Mouse (Mus musculus) liver, adult 2 months (tissue): ENCODE results near the gene Hps6. TPM values are rescaled to one million over a fixed set of nuclear protein-coding genes. Genes with fewer than 3 reads are reported as not detected.

ENCODE experiments used
- DNase-seq: peaks from one replicate; pipeline ENCODE4 v3.0.0-alpha.2; 2011; ENCODE audit warnings: low read depth, low spot score; ENCODE audit errors: extremely low read depth
- H3K27ac ChIP-seq: fragments of 200-500 bp; replicated peaks from 2 replicates; pipeline ENCODE4 v1.5.1; 2012; ENCODE audit warnings: low read depth, mild to moderate bottlenecking, control low read depth, inconsistent platforms, low read length; ENCODE audit not compliant: insufficient read depth
- H3K27me3 ChIP-seq: fragments of 200-500 bp; 2 replicates; pipeline ENCODE4 v1.6.1; 2012; ENCODE audit warnings: mild to moderate bottlenecking, moderate library complexity, low read length, inconsistent platforms; ENCODE audit not compliant: control insufficient read depth, insufficient read depth
- H3K36me3 ChIP-seq: fragments of 200-500 bp; 2 replicates; pipeline ENCODE4 v1.6.1; 2012; ENCODE audit warnings: low read length, inconsistent platforms; ENCODE audit not compliant: control insufficient read depth, insufficient read depth
- H3K4me1 ChIP-seq: fragments of 200-500 bp; 2 replicates; pipeline ENCODE4 v1.6.1; 2011; ENCODE audit warnings: low read length; ENCODE audit not compliant: control insufficient read depth, insufficient read depth
- H3K4me3 ChIP-seq: fragments of 200-500 bp; 2 replicates; pipeline ENCODE4 v1.5.1; 2011; ENCODE audit warnings: low read depth, mild to moderate bottlenecking, control low read depth, low read length, moderate library complexity; ENCODE audit not compliant: insufficient read depth
- H3K79me2 ChIP-seq: fragments of 200-500 bp; 2 replicates; pipeline ENCODE4 v1.6.1; 2012; ENCODE audit warnings: inconsistent platforms, mild to moderate bottlenecking, low read length, moderate library complexity; ENCODE audit not compliant: control insufficient read depth, insufficient read depth
- H3K9ac ChIP-seq: fragments of 200-500 bp; 2 replicates; pipeline ENCODE4 v1.6.1; 2012; ENCODE audit warnings: low read depth, mild to moderate bottlenecking, control low read depth, inconsistent platforms, low read length
- CTCF ChIP-seq: fragments of 200-500 bp; IDR thresholded peaks from 2 replicates; pipeline ENCODE4 v1.5.1; 2011; ENCODE audit warnings: low read depth, low read length, control low read depth
- POLR2A ChIP-seq: fragments of 200-500 bp; IDR thresholded peaks from 2 replicates; pipeline ENCODE4 v1.6.1; 2011; ENCODE audit warnings: low read length, control low read depth; ENCODE audit not compliant: insufficient read depth; ENCODE audit errors: extremely low read depth
- WGBS: fragments of 180-500 bp; shearing (Covaris S2); methylation state at CpG from one replicate; pipeline ENCODE4 v1.1.7; 2018; 5-methylcytosine and 5-hydroxymethylcytosine counted together
- polyA plus RNA-seq: library from polyadenylated mRNA; depleted of rRNA; stranded (reverse); fragments of >200 nt; gene quantifications from 2 replicates; pipeline ENCODE4 v1.2.3, GENCODE M21; 2012
- total RNA-seq: library from RNA; depleted of rRNA; stranded (reverse); fragments of >200 nt; gene quantifications from 2 replicates; pipeline ENCODE4 v1.2.3, GENCODE M21; 2014

Hps6 gene
- total and polyA plus RNA-seq, 2 experiments = 2.3 to 3.2 TPM

DNA sequence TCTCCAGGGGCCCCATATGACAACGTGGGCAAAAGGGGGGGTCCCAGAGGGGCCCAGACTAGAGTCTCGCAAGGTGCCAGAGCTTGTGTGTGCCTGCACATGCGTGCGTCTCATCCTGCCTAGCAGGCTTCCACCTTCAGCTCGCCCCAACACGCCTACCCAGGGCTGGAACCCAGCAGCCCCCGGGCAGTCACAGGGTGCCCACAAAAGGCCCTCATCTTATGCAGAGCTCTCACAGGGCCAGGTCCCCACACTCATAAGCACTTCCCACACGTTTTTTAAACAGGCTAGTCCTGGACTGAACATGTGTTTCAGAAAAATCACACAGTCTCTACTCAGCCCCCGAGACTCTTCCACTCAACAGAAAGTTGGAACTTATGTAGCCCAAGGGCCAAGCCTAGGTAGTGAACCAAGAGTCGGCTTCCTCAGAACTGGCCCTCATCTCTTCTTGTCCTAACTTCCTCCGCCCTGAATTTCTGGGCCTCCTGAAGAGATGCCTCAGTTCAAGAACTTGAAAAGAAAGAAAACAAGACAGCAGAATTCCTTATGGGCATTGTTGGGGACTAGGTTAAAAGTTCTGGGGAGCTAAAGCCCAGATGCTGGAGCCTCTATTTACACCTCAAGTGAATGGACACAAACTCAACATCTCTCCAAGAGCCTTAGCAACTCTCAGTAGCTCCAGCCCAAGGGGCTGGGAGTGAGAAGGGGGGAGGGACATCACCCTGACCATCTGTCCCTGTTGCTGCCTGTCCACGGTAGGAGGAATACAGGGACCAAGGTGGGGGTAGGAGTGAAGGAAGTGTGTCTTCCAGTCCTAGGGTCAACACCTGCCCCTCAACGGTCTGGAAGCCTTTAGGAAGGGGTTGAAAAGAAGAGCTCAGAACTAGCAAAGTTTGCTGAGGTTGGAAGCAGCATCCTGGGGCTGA lies 34.9 kb downstream of the Hps6 start:
- Histone ChIP-seq H3K36me3 (peaks cover 17% of the 10 kb centered on the region), H3K27ac (no peak overlapping the region), H3K27me3 (no peaks in the 10 kb centered on the region), H3K9ac (peak overlapping the region; percentile 65), H3K79me2 (peaks cover 15% of the 10 kb centered on the region; the same call in 1 of the 2 replicates), H3K4me1 (peaks cover 19% of the 10 kb centered on the region), H3K4me3 (0 out of 2 replicates have a peak overlapping the region, but pooled peaks have one; percentile 69)
- DNase-seq = no peak
- WGBS = 57% methylated on average over 13 of the region's 13 CpGs
- TF ChIP-seq POLR2A = no peak
- no peak for TF ChIP-seq CTCF

DNA sequence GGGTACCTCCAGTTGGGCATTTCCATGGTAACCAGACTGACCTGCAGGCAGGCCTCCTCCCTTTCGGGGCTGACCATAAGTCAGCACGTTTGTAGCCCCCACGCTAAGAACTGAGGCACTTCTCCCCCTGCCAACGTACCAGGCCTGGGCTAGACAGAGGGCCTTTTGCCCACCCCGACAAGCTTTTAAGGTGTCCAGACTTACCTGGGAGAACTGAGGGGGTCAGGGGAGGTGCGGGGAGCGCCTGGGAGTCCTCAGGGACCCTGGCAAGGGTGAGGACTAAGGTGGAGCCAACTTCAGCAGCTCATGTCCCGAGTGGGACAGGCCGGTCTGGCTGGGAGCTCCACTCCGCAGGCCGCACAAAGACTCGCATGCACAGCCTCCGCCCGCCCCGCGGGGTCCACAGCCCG lies 35.5 kb downstream of the Hps6 start:
- 10% methylated on average over 17 of the region's 17 CpGs for WGBS
- H3K27me3 ChIP-seq = no peaks in the 10 kb centered on the region
- H3K4me3 ChIP-seq = peak overlapping the region; percentile 69
- peaks cover 13% of the 10 kb centered on the region for H3K36me3 ChIP-seq
- no peak for TF ChIP-seq POLR2A
- TF ChIP-seq CTCF = no peak
- DNase-seq = no peak
- no peak overlapping the region for H3K27ac ChIP-seq
- H3K4me1 ChIP-seq = peaks cover 22% of the 10 kb centered on the region
- H3K9ac ChIP-seq = peak overlapping the region; percentile 65
- peaks cover 16% of the 10 kb centered on the region; the same call in 1 of the 2 replicates for H3K79me2 ChIP-seq

DNA sequence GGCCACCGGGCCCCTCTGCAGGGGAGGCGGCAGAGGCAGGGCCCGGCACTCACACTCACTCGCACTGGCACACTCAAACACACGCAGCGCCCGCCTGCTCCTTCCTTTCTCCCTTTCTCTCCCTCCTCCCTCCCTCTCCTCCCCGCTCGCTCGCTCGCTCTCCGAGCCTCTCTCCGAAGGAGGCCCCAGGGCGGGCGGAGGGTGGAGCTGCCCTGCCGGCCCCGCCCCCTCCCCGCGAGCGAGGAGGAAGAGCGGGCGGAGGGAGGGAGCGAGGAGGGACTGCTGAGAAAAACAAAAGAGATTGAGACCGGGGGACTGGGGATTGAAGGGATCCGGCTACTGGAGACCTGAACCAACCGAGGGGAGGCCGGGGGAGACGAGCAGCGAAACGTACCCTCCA lies 36.2 kb downstream of the Hps6 start:
- Histone ChIP-seq H3K4me1 (peaks cover 22% of the 10 kb centered on the region), H3K4me3 (peak overlapping the region; percentile 69), H3K27ac (peak overlapping the region; percentile 68), H3K36me3 (peaks cover 9% of the 10 kb centered on the region), H3K79me2 (peaks cover 20% of the 10 kb centered on the region; the same call in 1 of the 2 replicates), H3K9ac (peak overlapping the region; percentile 78), H3K27me3 (no peaks in the 10 kb centered on the region)
- peak; percentile 61 for DNase-seq
- TF ChIP-seq CTCF (no peak), POLR2A (peak; percentile 52; the same call in 1 of the 2 replicates)
- 2% methylated on average over 26 of the region's 30 CpGs for WGBS

DNA sequence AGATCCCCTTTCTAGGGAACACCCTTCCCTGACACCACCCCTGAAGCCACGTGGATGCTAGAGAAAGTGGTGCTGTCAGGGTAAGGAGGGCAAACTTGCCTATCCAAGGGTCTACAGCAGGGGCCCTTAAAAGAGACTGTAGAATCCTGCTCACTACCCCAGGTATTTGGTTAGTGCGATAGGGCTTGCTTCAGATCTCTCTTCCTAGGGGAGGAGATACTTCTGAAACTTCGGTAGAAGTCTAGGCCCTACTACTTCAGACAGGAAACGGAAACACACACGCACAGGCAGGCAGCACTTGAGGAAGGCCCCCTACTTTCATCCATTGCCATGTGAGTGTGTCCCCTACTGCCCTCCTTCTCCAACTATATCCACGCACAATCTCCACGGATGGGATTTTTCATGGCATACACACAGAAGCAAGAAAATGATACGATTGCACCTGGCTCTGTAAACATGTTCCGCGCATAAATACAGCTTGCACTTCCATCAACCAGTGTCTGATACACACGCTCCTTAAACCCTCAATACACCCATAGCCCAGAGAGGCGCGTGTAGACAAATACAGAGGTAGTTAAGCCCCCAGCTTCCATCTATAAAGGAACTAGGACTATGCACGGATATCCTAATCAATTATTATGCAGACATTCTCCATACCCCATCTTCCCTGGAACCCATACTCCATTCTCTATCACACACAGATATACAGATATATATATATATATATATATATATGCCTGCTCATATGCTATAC lies 37.0 kb downstream of the Hps6 start:
- Histone ChIP-seq H3K4me3 (no peak overlapping the region), H3K27ac (peak overlapping the region; percentile 68), H3K27me3 (no peaks in the 10 kb centered on the region), H3K79me2 (peaks cover 22% of the 10 kb centered on the region; the same call in 1 of the 2 replicates), H3K4me1 (peaks cover 22% of the 10 kb centered on the region), H3K36me3 (peaks cover 5% of the 10 kb centered on the region; the same call in 1 of the 2 replicates), H3K9ac (peak overlapping the region; percentile 11; the same call in 1 of the 2 replicates)
- DNase-seq = no peak
- 63% methylated on average over 14 of the region's 14 CpGs for WGBS
- TF ChIP-seq CTCF = no peak
- no peak for TF ChIP-seq POLR2A

DNA sequence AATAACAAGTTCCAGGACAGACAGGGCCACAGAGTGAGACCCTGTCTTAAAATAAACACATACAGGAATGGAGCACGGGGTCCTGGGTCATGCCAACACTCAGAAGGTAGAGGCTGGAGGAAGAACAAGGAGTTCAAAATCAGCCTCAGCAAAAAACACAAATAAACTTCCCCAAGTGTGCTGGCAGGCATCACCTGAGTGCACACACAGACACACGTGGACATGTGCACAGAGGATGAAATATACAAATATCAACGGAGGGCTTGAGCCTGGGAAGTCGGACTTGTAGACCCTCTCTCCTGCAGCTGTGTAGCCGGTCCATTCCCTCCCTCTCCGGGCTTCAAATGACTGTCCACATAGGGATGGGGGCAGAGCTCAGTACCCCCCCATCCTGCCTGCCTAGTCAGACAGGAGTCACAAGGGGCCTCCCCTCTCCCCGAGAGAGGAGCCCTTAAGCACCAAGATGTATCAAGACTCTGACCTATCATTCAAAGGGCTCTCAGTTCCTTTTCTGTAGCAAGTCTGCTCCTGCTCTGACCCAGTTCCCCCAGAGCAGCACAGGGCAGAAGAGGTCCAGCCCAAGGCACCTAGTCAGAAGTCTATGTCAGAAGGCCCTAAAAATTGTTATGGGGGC lies 38.1 kb downstream of the Hps6 start:
- H3K4me3 ChIP-seq = no peak overlapping the region
- H3K27ac ChIP-seq = no peak overlapping the region
- peaks cover 22% of the 10 kb centered on the region; the same call in 1 of the 2 replicates for H3K79me2 ChIP-seq
- H3K36me3 ChIP-seq = no peaks in the 10 kb centered on the region
- TF ChIP-seq CTCF = no peak
- TF ChIP-seq POLR2A = no peak
- peaks cover 22% of the 10 kb centered on the region for H3K4me1 ChIP-seq
- H3K27me3 ChIP-seq = no peaks in the 10 kb centered on the region
- WGBS = 35% methylated on average over 7 of the region's 7 CpGs
- DNase-seq = no peak
- no peak overlapping the region for H3K9ac ChIP-seq
